Mouse (Mus musculus): ENCODE results near the gene Map7d2. TPM values are rescaled to one million over a fixed set of nuclear protein-coding genes. Genes with fewer than 3 reads are reported as not detected.
A peak's percentile ranks its signal among the peaks of the same experiment; 100 is the strongest.

Gene Map7d2
- polyA plus RNA-seq, 1 experiment: 0.99 TPM

GRCm38 (mm10) chrX:159521780-159522179 is 107.4 kb downstream of the Map7d2 start:
- no peak overlapping the region for H3K27ac ChIP-seq (ENCODE audit: control insufficient read depth, insufficient read depth, low read depth, low read length)
- TF ChIP-seq POLR2A (IDR thresholded peaks at IDR 0.05; ENCODE audit: control insufficient read depth, low read depth, low read length) (no peak), CTCF (IDR thresholded peaks at IDR 0.05; ENCODE audit: control insufficient read depth, insufficient read depth, insufficient replicate concordance, low read depth, low read length) (no peak)
- no peak overlapping the region for H3K4me3 ChIP-seq (ENCODE audit: control insufficient read depth, low read depth, low read length)
- H3K4me1 ChIP-seq (ENCODE audit: control insufficient read depth, insufficient read depth, low read length): no peaks in the 10 kb centered on the region
- no peaks in the 10 kb centered on the region for H3K36me3 ChIP-seq (ENCODE audit: control insufficient read depth, insufficient read depth, low read length)
- no peaks in the 10 kb centered on the region for H3K27me3 ChIP-seq (ENCODE audit: control insufficient read depth, insufficient read depth, low read length)

- no peak for TF ChIP-seq CTCF (IDR thresholded peaks at IDR 0.05; ENCODE audit: control insufficient read depth, insufficient read depth, insufficient replicate concordance, low read depth, low read length)
- TF ChIP-seq POLR2A (IDR thresholded peaks at IDR 0.05; ENCODE audit: control insufficient read depth, low read depth, low read length): no peak
These were observed 108.3 kb downstream of the Map7d2 start for GRCm38 (mm10) chrX:159522651-159523050.

GRCm38 (mm10) chrX:159526388-159526787 is 112.0 kb downstream of the Map7d2 start, which contains the start of gene Bclaf3:
Bclaf3 (plus strand) TSS chrX:159526688.
- H3K4me1 ChIP-seq (ENCODE audit: control insufficient read depth, insufficient read depth, low read length): no peaks in the 10 kb centered on the region
- no peak for TF ChIP-seq POLR2A (IDR thresholded peaks at IDR 0.05; ENCODE audit: control insufficient read depth, low read depth, low read length)
- no peak for TF ChIP-seq CTCF (IDR thresholded peaks at IDR 0.05; ENCODE audit: control insufficient read depth, insufficient read depth, insufficient replicate concordance, low read depth, low read length)
- H3K36me3 ChIP-seq (ENCODE audit: control insufficient read depth, insufficient read depth, low read length): no peaks in the 10 kb centered on the region
- H3K27me3 ChIP-seq (ENCODE audit: control insufficient read depth, insufficient read depth, low read length): no peaks in the 10 kb centered on the region
- no peak within 1 kb of the TSS for H3K4me3 ChIP-seq (ENCODE audit: control insufficient read depth, low read depth, low read length)
- no peak within 1 kb of the TSS for H3K27ac ChIP-seq (ENCODE audit: control insufficient read depth, insufficient read depth, low read depth, low read length)

More at GRCm38 (mm10) chrX:159522651-159523050, 108.3 kb downstream of the Map7d2 start:
- no peak overlapping the region for H3K4me3 ChIP-seq (ENCODE audit: control insufficient read depth, low read depth, low read length)
- no peaks in the 10 kb centered on the region for H3K27me3 ChIP-seq (ENCODE audit: control insufficient read depth, insufficient read depth, low read length)
- no peak overlapping the region for H3K27ac ChIP-seq (ENCODE audit: control insufficient read depth, insufficient read depth, low read depth, low read length)
- no peaks in the 10 kb centered on the region for H3K4me1 ChIP-seq (ENCODE audit: control insufficient read depth, insufficient read depth, low read length)
- H3K36me3 ChIP-seq (ENCODE audit: control insufficient read depth, insufficient read depth, low read length): no peaks in the 10 kb centered on the region

- Histone ChIP-seq H3K27me3 (ENCODE audit: control insufficient read depth, insufficient read depth, low read length) (no peaks in the 10 kb centered on the region), H3K4me1 (ENCODE audit: control insufficient read depth, insufficient read depth, low read length) (no peaks in the 10 kb centered on the region), H3K36me3 (ENCODE audit: control insufficient read depth, insufficient read depth, low read length) (no peaks in the 10 kb centered on the region), H3K4me3 (ENCODE audit: control insufficient read depth, low read depth, low read length) (peak overlapping the region; percentile 94), H3K27ac (ENCODE audit: control insufficient read depth, insufficient read depth, low read depth, low read length) (peak overlapping the region; percentile 92)
- peak; percentile 62 for TF ChIP-seq POLR2A (IDR thresholded peaks at IDR 0.05; ENCODE audit: control insufficient read depth, low read depth, low read length)
- peak; percentile 76 for TF ChIP-seq CTCF (IDR thresholded peaks at IDR 0.05; ENCODE audit: control insufficient read depth, insufficient read depth, insufficient replicate concordance, low read depth, low read length)
These were observed 118.0 kb downstream of the Map7d2 start for GRCm38 (mm10) chrX:159532427-159532810.

- H3K4me1 ChIP-seq (ENCODE audit: control insufficient read depth, insufficient read depth, low read length): no peaks in the 10 kb centered on the region
- H3K36me3 ChIP-seq (ENCODE audit: control insufficient read depth, insufficient read depth, low read length): no peaks in the 10 kb centered on the region
- peak overlapping the region; percentile 94 for H3K4me3 ChIP-seq (ENCODE audit: control insufficient read depth, low read depth, low read length)
- peak overlapping the region; percentile 92 for H3K27ac ChIP-seq (ENCODE audit: control insufficient read depth, insufficient read depth, low read depth, low read length)
- TF ChIP-seq POLR2A (IDR thresholded peaks at IDR 0.05; ENCODE audit: control insufficient read depth, low read depth, low read length) (no peak), CTCF (IDR thresholded peaks at IDR 0.05; ENCODE audit: control insufficient read depth, insufficient read depth, insufficient replicate concordance, low read depth, low read length) (no peak)
- H3K27me3 ChIP-seq (ENCODE audit: control insufficient read depth, insufficient read depth, low read length): no peaks in the 10 kb centered on the region
These were observed 118.6 kb downstream of the Map7d2 start for GRCm38 (mm10) chrX:159532811-159533462.

GRCm38 (mm10) chrX:159541936-159542335 is 127.6 kb downstream of the Map7d2 start:
- TF ChIP-seq POLR2A (IDR thresholded peaks at IDR 0.05; ENCODE audit: control insufficient read depth, low read depth, low read length): no peak
- no peak for TF ChIP-seq CTCF (IDR thresholded peaks at IDR 0.05; ENCODE audit: control insufficient read depth, insufficient read depth, insufficient replicate concordance, low read depth, low read length)
- Histone ChIP-seq H3K27me3 (ENCODE audit: control insufficient read depth, insufficient read depth, low read length) (no peaks in the 10 kb centered on the region), H3K4me3 (ENCODE audit: control insufficient read depth, low read depth, low read length) (peak overlapping the region; percentile 23), H3K27ac (ENCODE audit: control insufficient read depth, insufficient read depth, low read depth, low read length) (peak overlapping the region; percentile 7), H3K36me3 (ENCODE audit: control insufficient read depth, insufficient read depth, low read length) (no peaks in the 10 kb centered on the region), H3K4me1 (ENCODE audit: control insufficient read depth, insufficient read depth, low read length) (no peaks in the 10 kb centered on the region; the same call in 1 of the 2 replicates)

GRCm38 (mm10) chrX:159547093-159547492 is 132.7 kb downstream of the Map7d2 start:
- Histone ChIP-seq H3K4me1 (ENCODE audit: control insufficient read depth, insufficient read depth, low read length) (no peaks in the 10 kb centered on the region), H3K27me3 (ENCODE audit: control insufficient read depth, insufficient read depth, low read length) (no peaks in the 10 kb centered on the region), H3K36me3 (ENCODE audit: control insufficient read depth, insufficient read depth, low read length) (no peaks in the 10 kb centered on the region), H3K4me3 (ENCODE audit: control insufficient read depth, low read depth, low read length) (no peak overlapping the region), H3K27ac (ENCODE audit: control insufficient read depth, insufficient read depth, low read depth, low read length) (no peak overlapping the region)
- no peak for TF ChIP-seq POLR2A (IDR thresholded peaks at IDR 0.05; ENCODE audit: control insufficient read depth, low read depth, low read length)
- TF ChIP-seq CTCF (IDR thresholded peaks at IDR 0.05; ENCODE audit: control insufficient read depth, insufficient read depth, insufficient replicate concordance, low read depth, low read length): no peak

Other genes with a start within 250 kb of the Map7d2 start
- 4.2 TPM in 2 replicates for gene Rps6ka3, start 204.3 kb upstream of the Map7d2 start, polyA plus RNA-seq (2012; rRNA removed)
- 48.4 and 62.9 TPM in 2 replicates for gene Eif1ax, start 42.4 kb upstream of the Map7d2 start, polyA plus RNA-seq (2012; rRNA removed)
- gene Bclaf3, start 112.1 kb downstream of the Map7d2 start, polyA plus RNA-seq (2012; rRNA removed): 1.2 and 1.8 TPM in 2 replicates
- 68.0 and 74.8 TPM in 2 replicates for gene Sh3kbp1, start 212.7 kb downstream of the Map7d2 start, polyA plus RNA-seq (2012; rRNA removed)